Mouse (Mus musculus) heart, adult 2 months (tissue): ENCODE measurements around the gene Gtse1. TPM values are rescaled to one million over a fixed set of nuclear protein-coding genes. Genes with fewer than 3 reads are reported as not detected.

Experiments
- DNase-seq, 2 experiments: peaks; one replicate each; pipeline ENCODE4 v3.0.0; 2021
- H3K27ac ChIP-seq: fragments of 200-600 bp; 2 replicates; pipeline ENCODE4 v1.8.1; 2022
- H3K27me3 ChIP-seq: fragments of 200-500 bp; 2 replicates; pipeline ENCODE4 v1.6.1; 2012; ENCODE audit warnings: mild to moderate bottlenecking, low read length, inconsistent platforms, mixed read lengths; ENCODE audit not compliant: control insufficient read depth, insufficient read depth
- H3K36me3 ChIP-seq: fragments of 200-500 bp; 2 replicates; pipeline ENCODE4 v1.6.1; 2012; ENCODE audit warnings: low read length, inconsistent platforms; ENCODE audit not compliant: control insufficient read depth, insufficient read depth
- H3K4me1 ChIP-seq: fragments of 200-500 bp; 2 replicates; pipeline ENCODE4 v1.6.1; 2011; ENCODE audit warnings: low read length; ENCODE audit not compliant: control insufficient read depth, insufficient read depth
- H3K4me3 ChIP-seq: fragments of 200-600 bp; 2 replicates; pipeline ENCODE4 v1.8.1; 2022
- H3K79me2 ChIP-seq: fragments of 200-500 bp; replicated peaks from 2 replicates; pipeline ENCODE4 v1.6.1; 2012; ENCODE audit warnings: mild to moderate bottlenecking, inconsistent platforms, low read length, moderate library complexity, mixed read lengths; ENCODE audit not compliant: control insufficient read depth, insufficient read depth
- H3K9ac ChIP-seq: fragments of 200-500 bp; 2 replicates; pipeline ENCODE4 v1.6.1; 2012; ENCODE audit warnings: low read depth, mild to moderate bottlenecking, control low read depth, inconsistent platforms, low read length, mixed read lengths
- CTCF ChIP-seq: fragments of 200-600 bp; IDR thresholded peaks from 2 replicates; pipeline ENCODE4 v1.8.1; 2022; ENCODE audit warnings: antibody characterized with exemption, mild to moderate bottlenecking, moderate library complexity
- EP300 ChIP-seq: fragments of 200-500 bp; IDR thresholded peaks from 2 replicates; pipeline ENCODE4 v1.6.1; 2011; ENCODE audit warnings: low read depth, low read length, control low read depth; ENCODE audit not compliant: insufficient read depth
- POLR2A ChIP-seq: fragments of 200-500 bp; IDR thresholded peaks from 2 replicates; pipeline ENCODE4 v1.6.1; 2011; ENCODE audit warnings: mild to moderate bottlenecking, low read depth, low read length, control low read depth; ENCODE audit not compliant: insufficient read depth
- WGBS: fragments of 180-500 bp; shearing (Covaris S2); methylation state at CpG from one replicate; pipeline ENCODE4 v1.1.7; 2018; 5-methylcytosine and 5-hydroxymethylcytosine counted together
- intact Hi-C: fragments of 180-260 bp; cut with DNase I; formaldehyde crosslinking; loops from one replicate; pipeline ENCODE4 v1.15.1; 2025
- polyA plus RNA-seq: library from polyadenylated mRNA; depleted of rRNA; stranded (reverse); fragments of >200 nt; gene quantifications from 2 replicates; pipeline ENCODE4 v1.2.3, GENCODE M21; 2012
- total RNA-seq, 2 experiments: library from RNA; stranded (reverse); gene quantifications; 2 replicates each; pipeline ENCODE4 v1.2.3; 2021

Gtse1 gene
- total and polyA plus RNA-seq, 3 experiments, result 0.21 to 0.53 (median 0.41) TPM

DNA sequence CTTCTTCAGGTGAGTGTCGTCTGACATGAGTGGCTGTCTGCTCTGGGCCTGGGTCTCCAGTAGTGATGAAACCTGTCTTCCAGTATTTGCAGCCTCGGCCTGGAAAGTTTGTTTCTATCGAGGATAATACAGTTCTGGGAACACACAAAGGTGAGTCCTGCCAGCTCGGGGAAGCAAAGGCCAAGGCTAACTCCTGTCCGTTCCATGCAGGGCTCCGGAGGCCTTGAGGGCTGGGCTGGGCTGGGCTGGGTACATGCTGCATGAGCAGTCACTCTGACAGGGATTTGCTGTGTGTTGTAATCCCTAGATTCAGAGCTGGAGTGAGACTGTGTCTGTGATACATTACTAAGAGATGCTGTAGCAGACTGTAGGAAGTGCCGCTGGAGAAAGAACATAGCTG, 34.3 kb downstream of the Gtse1 start:
- no peaks in the 10 kb centered on the region for H3K36me3 ChIP-seq

DNA sequence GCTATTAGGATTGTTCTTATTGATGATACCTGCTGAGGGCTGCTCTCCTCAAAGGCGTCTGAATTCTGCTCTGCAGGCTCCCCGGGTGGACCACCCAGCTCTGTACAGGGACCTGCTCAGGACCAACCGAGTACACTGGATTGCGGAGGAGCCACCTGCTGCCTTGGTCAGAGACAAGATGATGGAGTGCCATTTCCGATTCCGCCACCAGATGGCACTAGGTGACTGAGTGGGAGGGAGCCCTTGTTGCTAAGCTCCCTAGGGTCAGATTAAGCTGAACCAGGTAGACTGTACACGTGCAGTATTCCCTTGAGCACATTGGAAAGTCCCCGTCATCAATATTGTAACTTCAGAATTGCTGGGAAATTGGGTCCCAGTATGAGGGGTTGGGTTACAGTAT, 36.7 kb downstream of the Gtse1 start:
- Histone ChIP-seq H3K27me3 (no peaks in the 10 kb centered on the region), H3K27ac (no peak overlapping the region), H3K4me1 (no peaks in the 10 kb centered on the region), H3K4me3 (no peak overlapping the region), H3K9ac (no peak overlapping the region), H3K79me2 (no peaks in the 10 kb centered on the region), H3K36me3 (no peaks in the 10 kb centered on the region)
- 27% methylated on average over 8 of the region's 8 CpGs for WGBS
- intact Hi-C loops, result loop anchor here (1.0 to 2.0 kb wide), 2 partner anchors 143 to 241 kb away; no protein-coding TSS in a partner anchor
- DNase-seq, result peak; percentile 57 to 83
- TF ChIP-seq POLR2A, result no peak
- TF ChIP-seq CTCF, result peak; percentile 91
- peak; percentile 69; the same call in 1 of the 2 replicates for TF ChIP-seq EP300

More for the DNA sequence above, 34.3 kb downstream of the Gtse1 start:
- Histone ChIP-seq H3K4me1 (no peaks in the 10 kb centered on the region), H3K27ac (no peak overlapping the region), H3K9ac (no peak overlapping the region), H3K4me3 (no peak overlapping the region), H3K79me2 (no peaks in the 10 kb centered on the region), H3K27me3 (no peaks in the 10 kb centered on the region)
- no peak for DNase-seq
- TF ChIP-seq POLR2A, result no peak
- no peak for TF ChIP-seq CTCF
- TF ChIP-seq EP300, result no peak
- intact Hi-C loops, result no loop called here
- WGBS, result 90% methylated on average over 7 of the region's 7 CpGs

DNA sequence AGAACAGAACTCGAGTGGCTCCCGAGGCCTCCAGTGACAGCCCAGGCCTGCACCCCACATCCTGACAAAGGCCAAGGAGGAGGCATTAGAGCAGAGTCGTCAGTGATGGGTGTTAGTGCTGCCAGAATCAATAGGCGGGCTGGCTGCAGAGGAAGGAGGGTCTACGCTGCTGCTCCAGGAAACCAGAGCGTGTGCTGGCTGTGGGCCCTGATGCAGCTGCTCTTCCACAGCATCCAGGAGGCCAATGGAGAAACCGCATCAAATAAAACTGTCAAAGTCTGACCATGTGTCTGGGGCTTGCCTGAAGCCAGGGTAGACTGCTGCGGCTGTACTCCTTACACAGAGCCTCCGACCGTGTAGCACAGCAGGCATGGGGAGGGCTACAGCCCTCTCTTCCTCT, 37.6 kb downstream of the Gtse1 start:
- Histone ChIP-seq H3K27ac (no peak overlapping the region), H3K9ac (no peak overlapping the region), H3K36me3 (no peaks in the 10 kb centered on the region), H3K4me3 (no peak overlapping the region), H3K4me1 (no peaks in the 10 kb centered on the region), H3K27me3 (no peaks in the 10 kb centered on the region), H3K79me2 (no peaks in the 10 kb centered on the region)
- TF ChIP-seq EP300 (no peak), POLR2A (no peak), CTCF (no peak)
- intact Hi-C loops, result loop anchor here (2.0 kb wide), 1 partner anchor 240 kb away; no protein-coding TSS in a partner anchor
- DNase-seq, result no peak
- WGBS, result 83% methylated on average over 10 of the region's 10 CpGs

DNA sequence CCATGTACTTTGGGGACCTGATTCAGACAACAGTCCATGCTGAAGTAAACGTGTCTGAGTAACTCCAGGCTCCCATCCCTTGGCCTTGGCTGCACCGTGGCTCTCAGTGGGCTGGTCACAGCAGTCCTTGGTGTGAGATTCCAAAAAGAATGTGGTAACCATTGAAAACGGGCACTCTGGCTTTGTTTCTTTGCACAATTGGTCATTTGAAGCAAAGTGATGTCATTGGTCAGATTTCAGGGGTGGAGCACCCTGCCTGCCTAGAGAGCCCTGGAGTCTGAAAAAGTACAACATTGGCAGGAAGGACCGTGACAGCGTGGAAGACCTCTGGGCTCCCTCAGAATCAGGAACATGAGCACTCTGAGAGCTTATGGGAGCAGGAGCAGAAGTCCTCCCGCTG, 39.9 kb downstream of the Gtse1 start:
- H3K9ac ChIP-seq, result no peak overlapping the region
- no peak for TF ChIP-seq EP300
- TF ChIP-seq POLR2A, result no peak
- H3K27me3 ChIP-seq, result no peaks in the 10 kb centered on the region
- H3K27ac ChIP-seq, result no peak overlapping the region
- intact Hi-C loops, result no loop called here
- no peak for DNase-seq
- H3K79me2 ChIP-seq, result no peaks in the 10 kb centered on the region
- WGBS, result 76% methylated on average over 6 of the region's 6 CpGs
- no peaks in the 10 kb centered on the region for H3K4me1 ChIP-seq
- H3K4me3 ChIP-seq, result no peak overlapping the region
- H3K36me3 ChIP-seq, result no peaks in the 10 kb centered on the region

DNA sequence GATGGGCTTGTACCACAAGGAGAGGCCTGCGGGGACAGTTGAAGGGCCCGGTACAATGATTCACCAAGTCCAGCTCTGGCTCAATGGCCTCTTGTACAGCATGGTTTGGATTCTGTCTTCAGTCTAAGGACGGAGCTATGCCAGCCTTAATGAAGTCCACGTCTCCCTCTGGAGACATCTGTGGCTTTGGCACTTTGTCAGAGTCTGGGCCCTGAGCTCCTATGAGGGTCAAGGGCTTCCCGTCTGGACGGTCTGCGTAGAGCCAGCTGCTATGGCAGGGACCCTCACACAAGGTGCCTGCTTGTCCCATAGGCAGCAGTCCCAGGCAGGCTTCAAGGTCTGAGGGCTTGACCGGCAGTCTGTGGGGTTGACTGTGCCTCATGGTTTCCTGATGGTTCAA, 40.8 kb downstream of the Gtse1 start:
- no peaks in the 10 kb centered on the region for H3K4me1 ChIP-seq
- no peaks in the 10 kb centered on the region for H3K27me3 ChIP-seq
- H3K36me3 ChIP-seq, result no peaks in the 10 kb centered on the region
- no peak for DNase-seq
- no peak overlapping the region for H3K9ac ChIP-seq
- TF ChIP-seq CTCF (no peak), EP300 (no peak), POLR2A (no peak)
- WGBS, result 89% methylated on average over 8 of the region's 8 CpGs
- intact Hi-C loops, result no loop called here
- no peak overlapping the region for H3K4me3 ChIP-seq
- no peak overlapping the region for H3K27ac ChIP-seq
- no peaks in the 10 kb centered on the region for H3K79me2 ChIP-seq

DNA sequence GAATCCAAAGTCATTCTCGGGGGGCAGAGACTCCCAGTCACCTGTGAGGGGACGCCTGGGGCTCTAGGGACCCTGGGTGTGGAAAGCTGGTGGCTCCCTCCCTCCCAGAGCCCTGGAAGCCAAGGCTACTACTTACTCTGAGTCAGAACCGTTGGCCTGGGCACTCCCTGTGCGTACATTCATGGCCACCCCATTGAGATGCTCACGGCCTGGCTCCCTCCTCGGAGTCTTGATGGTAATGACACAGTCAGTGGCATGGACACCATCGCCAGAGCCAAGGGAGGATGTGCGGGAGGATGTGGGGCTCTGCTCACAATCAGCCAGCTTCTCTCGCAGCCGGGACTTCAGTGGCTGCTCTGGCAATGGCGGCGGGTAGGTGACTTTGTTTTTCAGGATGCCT, 41.3 kb downstream of the Gtse1 start:
- H3K9ac ChIP-seq, result no peak overlapping the region
- intact Hi-C loops, result no loop called here
- no peaks in the 10 kb centered on the region for H3K27me3 ChIP-seq
- H3K4me1 ChIP-seq, result no peaks in the 10 kb centered on the region
- 71% methylated on average over 12 of the region's 12 CpGs for WGBS
- H3K4me3 ChIP-seq, result no peak overlapping the region
- no peak for DNase-seq
- H3K79me2 ChIP-seq, result no peaks in the 10 kb centered on the region
- H3K36me3 ChIP-seq, result no peaks in the 10 kb centered on the region
- no peak for TF ChIP-seq POLR2A
- TF ChIP-seq CTCF, result no peak
- TF ChIP-seq EP300, result no peak
- no peak overlapping the region for H3K27ac ChIP-seq

DNA sequence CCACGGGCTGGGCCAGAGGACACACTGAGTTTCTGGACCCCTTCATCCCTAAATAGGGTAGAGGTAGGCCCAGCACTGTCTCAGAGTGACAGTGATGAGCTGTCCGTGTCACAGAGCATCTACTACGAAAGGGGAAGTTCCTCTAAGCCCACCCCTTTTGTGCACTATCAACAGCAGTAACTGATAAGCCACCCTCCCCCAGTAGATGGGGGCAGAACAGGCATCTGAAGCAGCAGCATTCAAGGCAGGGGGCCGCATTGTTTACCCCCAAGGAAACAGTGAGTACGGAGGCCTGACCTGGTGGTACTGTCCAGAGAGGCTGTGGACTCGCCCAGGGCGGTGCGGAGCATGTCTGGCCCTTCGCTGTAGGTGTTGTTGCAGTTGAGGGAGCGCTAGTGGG, 43.0 kb downstream of the Gtse1 start:
- Histone ChIP-seq H3K27me3 (no peaks in the 10 kb centered on the region), H3K4me3 (no peak overlapping the region), H3K27ac (no peak overlapping the region), H3K36me3 (no peaks in the 10 kb centered on the region), H3K4me1 (no peaks in the 10 kb centered on the region), H3K9ac (no peak overlapping the region), H3K79me2 (no peaks in the 10 kb centered on the region)
- WGBS, result 67% methylated on average over 10 of the region's 10 CpGs
- intact Hi-C loops, result no loop called here
- no peak for TF ChIP-seq POLR2A
- no peak for TF ChIP-seq CTCF
- no peak for TF ChIP-seq EP300
- DNase-seq, result no peak
